Mouse (Mus musculus) spleen, adult 2 months (tissue): ENCODE measurements around the gene Fyn.

ENCODE experiments used
- CTCF ChIP-seq: fragments of 200-500 bp; IDR thresholded peaks from 2 replicates; pipeline ENCODE4 v1.5.1; 2011; ENCODE audit warnings: mild to moderate bottlenecking, inconsistent platforms; ENCODE audit not compliant: insufficient read depth, insufficient read length, insufficient replicate concordance; ENCODE audit errors: extremely low read depth
- POLR2A ChIP-seq: fragments of 200-500 bp; IDR thresholded peaks from 2 replicates; pipeline ENCODE4 v1.6.1; 2011; ENCODE audit warnings: low read depth, low read length, inconsistent platforms

DNA sequence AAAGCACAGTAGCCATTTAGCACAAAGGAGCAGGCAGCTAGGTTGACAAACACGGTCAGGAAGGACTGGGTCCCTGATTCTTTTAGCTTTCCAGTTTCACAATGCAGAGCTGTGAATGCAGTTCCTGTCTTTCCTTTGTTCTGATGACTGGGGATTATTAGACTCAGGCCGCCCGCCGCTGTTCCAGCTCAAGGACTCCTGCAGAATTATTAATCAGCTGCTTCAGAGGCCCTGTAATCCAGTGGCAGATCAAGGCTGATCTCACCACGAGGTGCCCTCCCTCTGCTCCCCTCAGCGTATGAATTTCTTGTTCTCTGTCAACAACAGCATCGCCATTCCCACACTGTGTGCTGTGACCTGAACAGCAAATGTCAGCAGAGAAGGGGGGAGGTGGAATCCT lies 172.3 kb downstream of the Fyn start:
- TF ChIP-seq CTCF (no peak), POLR2A (no peak)
